26 mouse cellular contexts compared by ENCODE assay signal in genomic region chr13:18465921-18466320, GRCm38 (mm10).
DNase-seq lines count a peak whose midpoint lies in the region; ATAC-seq lines count a peak whose summit lies in the region.
"Had no signal": no experiment of that assay in that cellular context is flagged by ENCODE, and none has a peak within 500 bp of the region (broad histone marks: within the 10 kb centered on the region; RNA-seq: fewer than 3 reads in every experiment).

No protein-coding gene starts in this region.

- H3K27ac ChIP-seq in forebrain, embryonic 15.5 days (replicated peaks) = no peak overlapping the region
- H3K27ac ChIP-seq in forebrain, embryonic 13.5 days = no peak overlapping the region
- H3K27ac ChIP-seq in intestine, embryonic 16.5 days (ENCODE audit: low read length) = no peak overlapping the region
- H3K27ac ChIP-seq in stomach, embryonic 16.5 days (ENCODE audit: low read length) = no peak overlapping the region
- H3K27ac ChIP-seq: heart, adult 2 months; hindbrain, embryonic 14.5 days; limb, embryonic 12.5 days; liver, embryonic 15.5 days; lung, embryonic 15.5 days; neural tube, embryonic 12.5 days had no signal

- no peaks in the 10 kb centered on the region for H3K4me1 ChIP-seq in forebrain, embryonic 15.5 days
- no peaks in the 10 kb centered on the region for H3K4me1 ChIP-seq in forebrain, embryonic 13.5 days
- H3K4me1 ChIP-seq in intestine, embryonic 16.5 days (ENCODE audit: control insufficient read depth, insufficient read depth, low read length) = no peaks in the 10 kb centered on the region
- no peaks in the 10 kb centered on the region for H3K4me1 ChIP-seq in stomach, embryonic 16.5 days (ENCODE audit: control insufficient read depth, insufficient read depth, low read length)
- H3K4me1 ChIP-seq: heart, embryonic 12.5 days; limb, embryonic 12.5 days; liver, embryonic 15.5 days; lung, embryonic 15.5 days; neural tube, embryonic 12.5 days had no signal

- no peaks in the 10 kb centered on the region for H3K36me3 ChIP-seq in forebrain, embryonic 15.5 days
- H3K36me3 ChIP-seq in forebrain, embryonic 13.5 days (ENCODE audit: poor library complexity, severe bottlenecking) = no peaks in the 10 kb centered on the region
- H3K36me3 ChIP-seq in intestine, embryonic 16.5 days (ENCODE audit: control insufficient read depth, insufficient read depth, low read length) = no peaks in the 10 kb centered on the region
- H3K36me3 ChIP-seq in stomach, embryonic 16.5 days (ENCODE audit: control insufficient read depth, insufficient read depth, low read length) = no peaks in the 10 kb centered on the region
- H3K36me3 ChIP-seq: heart, embryonic 12.5 days; limb, embryonic 12.5 days; liver, embryonic 15.5 days; lung, embryonic 15.5 days; neural tube, embryonic 12.5 days had no signal

- no peaks in the 10 kb centered on the region for H3K27me3 ChIP-seq in forebrain, embryonic 15.5 days
- no peaks in the 10 kb centered on the region for H3K27me3 ChIP-seq in forebrain, embryonic 13.5 days
- H3K27me3 ChIP-seq in intestine, embryonic 16.5 days (replicated peaks; ENCODE audit: control insufficient read depth, insufficient read depth, low read length) = no peaks in the 10 kb centered on the region
- H3K27me3 ChIP-seq in stomach, embryonic 16.5 days (ENCODE audit: control insufficient read depth, insufficient read depth, low read length) = no peaks in the 10 kb centered on the region
- H3K27me3 ChIP-seq: heart, embryonic 12.5 days; limb, embryonic 12.5 days; liver, embryonic 15.5 days; lung, embryonic 15.5 days; neural tube, embryonic 12.5 days had no signal

- no peak overlapping the region for H3K4me2 ChIP-seq in forebrain, embryonic 15.5 days (replicated peaks)
- H3K4me2 ChIP-seq in forebrain, embryonic 13.5 days = no peak overlapping the region
- no peak overlapping the region for H3K4me2 ChIP-seq in intestine, embryonic 16.5 days (ENCODE audit: low read depth, low read length)
- H3K4me2 ChIP-seq in stomach, embryonic 16.5 days (ENCODE audit: low read depth, low read length) = no peak overlapping the region
- H3K4me2 ChIP-seq: heart, embryonic 12.5 days; hindbrain, embryonic 14.5 days; limb, embryonic 12.5 days; liver, embryonic 15.5 days; lung, embryonic 15.5 days; midbrain, embryonic 11.5 days; neural tube, embryonic 12.5 days had no signal

- peak; percentile 8 for DNase-seq in left cerebral cortex, postnatal 4 days
- DNase-seq in left cerebral cortex, adult 9 months (ENCODE audit: low spot score in 2 of 2) = no peak
- DNase-seq: adrenal gland, postnatal 14 days; cerebellum, adult 18-20 months; cerebellum, postnatal 36 days; gastrocnemius, postnatal 14 days; heart, adult 2 months; kidney, adult 2 months; layer of hippocampus, postnatal 36 days; lung, postnatal 36 days; thymus, postnatal 4 days had no signal

- no peak overlapping the region for H3K4me3 ChIP-seq in forebrain, embryonic 15.5 days
- H3K4me3 ChIP-seq in forebrain, embryonic 13.5 days = no peak overlapping the region
- H3K4me3 ChIP-seq in intestine, embryonic 16.5 days (ENCODE audit: low read length) = no peak overlapping the region
- no peak overlapping the region for H3K4me3 ChIP-seq in stomach, embryonic 16.5 days (replicated peaks; ENCODE audit: low read length)
- H3K4me3 ChIP-seq: heart, adult 2 months; heart, embryonic 12.5 days; limb, embryonic 12.5 days; liver, embryonic 15.5 days; lung, embryonic 15.5 days; myocyte; neural tube, embryonic 12.5 days had no signal

- no peaks in the 10 kb centered on the region for H3K9me3 ChIP-seq in forebrain, embryonic 15.5 days
- H3K9me3 ChIP-seq in forebrain, embryonic 13.5 days (replicated peaks) = no peaks in the 10 kb centered on the region
- no peaks in the 10 kb centered on the region for H3K9me3 ChIP-seq in intestine, embryonic 16.5 days (ENCODE audit: control insufficient read depth, low read length)
- H3K9me3 ChIP-seq in stomach, embryonic 16.5 days (replicated peaks; ENCODE audit: control insufficient read depth, low read length) = no peaks in the 10 kb centered on the region
- H3K9me3 ChIP-seq: heart, embryonic 12.5 days; limb, embryonic 12.5 days; liver, embryonic 15.5 days; lung, embryonic 15.5 days; neural tube, embryonic 12.5 days had no signal

- no peak overlapping the region for H3K9ac ChIP-seq in forebrain, embryonic 15.5 days (replicated peaks)
- H3K9ac ChIP-seq in forebrain, embryonic 13.5 days = no peak overlapping the region
- no peak overlapping the region for H3K9ac ChIP-seq in intestine, embryonic 16.5 days (ENCODE audit: low read depth, low read length)
- H3K9ac ChIP-seq in stomach, embryonic 16.5 days (ENCODE audit: low read length) = no peak overlapping the region
- H3K9ac ChIP-seq: heart, embryonic 12.5 days; hindbrain, embryonic 14.5 days; limb, embryonic 12.5 days; liver, embryonic 15.5 days; lung, embryonic 15.5 days; neural tube, embryonic 12.5 days had no signal

- ATAC-seq in forebrain, embryonic 15.5 days (replicated peaks) = 0 out of 2 replicates have a peak, but pooled peaks have one; percentile 48
- ATAC-seq in forebrain, embryonic 13.5 days = no peak
- ATAC-seq in intestine, embryonic 16.5 days = peak; percentile 92
- ATAC-seq in stomach, embryonic 16.5 days (ENCODE audit: insufficient read depth, low FRiP score) = peak; percentile 37; the same call in 1 of the 2 replicates
- no peak for ATAC-seq in CD4-positive, CD25-positive, alpha-beta regulatory T cell, adult 4 months
- ATAC-seq: forebrain, embryonic 14.5 days; midbrain, embryonic 16.5 days had no signal

- 86% methylated on average over 7 of the region's 7 CpGs for WGBS in forebrain, embryonic 15.5 days
- 88% methylated on average over 7 of the region's 7 CpGs for WGBS in forebrain, embryonic 13.5 days
- 54% methylated on average over 7 of the region's 7 CpGs for WGBS in intestine, embryonic 16.5 days
- WGBS in stomach, embryonic 16.5 days = 50% methylated on average over 7 of the region's 7 CpGs

- intact Hi-C loops in left cerebral cortex, postnatal 4 days (cut with DNase I) = no loop called here

Comparison
In these comparisons a context has a peak if more than half of its experiments do, and no peak if none do; other contexts are left out.
1. ATAC-seq: peak in forebrain, embryonic 15.5 days (single experiment), intestine, embryonic 16.5 days (single experiment) and stomach, embryonic 16.5 days (single experiment); none in forebrain, embryonic 13.5 days (single experiment) and CD4-positive, CD25-positive, alpha-beta regulatory T cell, adult 4 months (single experiment).